19 mouse cellular contexts compared by ENCODE assay signal in genomic region chr8:73161564-73161963, GRCm38 (mm10).
DNase-seq lines count a peak whose midpoint lies in the region; ATAC-seq and TF ChIP-seq lines count a peak whose summit lies in the region.
"Had no signal": no experiment of that assay in that cellular context is flagged by ENCODE, and none has a peak within 500 bp of the region (broad histone marks: within the 10 kb centered on the region; RNA-seq: fewer than 3 reads in every experiment).

No protein-coding gene starts in this region.

- H3K36me3 ChIP-seq in heart, embryonic 14.5 days (ENCODE audit: control insufficient read depth, insufficient read depth, low read length), result no peaks in the 10 kb centered on the region
- H3K36me3 ChIP-seq in midbrain, embryonic 13.5 days, result no peaks in the 10 kb centered on the region
- no peaks in the 10 kb centered on the region for H3K36me3 ChIP-seq in midbrain, embryonic 15.5 days (replicated peaks)
- H3K36me3 ChIP-seq in intestine, postnatal 0 days (ENCODE audit: control insufficient read depth, insufficient read depth), result no peaks in the 10 kb centered on the region; the same call in 1 of the 2 replicates
- H3K36me3 ChIP-seq: embryonic facial prominence, embryonic 12.5 days; forebrain, embryonic 15.5 days; heart, embryonic 13.5 days; hindbrain, embryonic 10.5 days had no signal

- no peaks in the 10 kb centered on the region for H3K27me3 ChIP-seq in heart, embryonic 14.5 days (ENCODE audit: control insufficient read depth, insufficient read depth, low read length)
- no peaks in the 10 kb centered on the region for H3K27me3 ChIP-seq in midbrain, embryonic 13.5 days
- no peaks in the 10 kb centered on the region for H3K27me3 ChIP-seq in midbrain, embryonic 15.5 days (replicated peaks)
- H3K27me3 ChIP-seq in intestine, postnatal 0 days (replicated peaks; ENCODE audit: control insufficient read depth, insufficient read depth, low read length), result no peaks in the 10 kb centered on the region
- H3K27me3 ChIP-seq: embryonic facial prominence, embryonic 12.5 days; forebrain, embryonic 15.5 days; heart, embryonic 13.5 days; Patski had no signal

- 0 out of 2 replicates have a peak overlapping the region, but pooled peaks have one; percentile 27 for H3K9ac ChIP-seq in heart, embryonic 14.5 days (ENCODE audit: low read length)
- H3K9ac ChIP-seq in midbrain, embryonic 13.5 days (replicated peaks), result no peak overlapping the region
- H3K9ac ChIP-seq in midbrain, embryonic 15.5 days, result no peak overlapping the region
- no peak overlapping the region for H3K9ac ChIP-seq in intestine, postnatal 0 days (ENCODE audit: low read depth, low read length)
- H3K9ac ChIP-seq: embryonic facial prominence, embryonic 12.5 days; forebrain, embryonic 15.5 days; heart, embryonic 13.5 days; hindbrain, embryonic 14.5 days had no signal

- no peak for DNase-seq in heart, postnatal 36 days
- DNase-seq in cerebellum, postnatal 10 days, result no peak
- DNase-seq: adrenal gland, adult 2 months; cerebellum, adult 18-20 months; cerebellum, adult 9-11 months; gastrocnemius, postnatal 14 days had no signal

- ATAC-seq in heart, embryonic 14.5 days (ENCODE audit: insufficient number of reproducible peaks, insufficient read depth, low FRiP score, low read depth), result no peak
- ATAC-seq in midbrain, embryonic 13.5 days, result peak; percentile 14; the same call in 1 of the 2 replicates
- ATAC-seq in midbrain, embryonic 15.5 days (replicated peaks), result no peak
- peak; percentile 50 for ATAC-seq in granulocyte monocyte progenitor cell, adult 5-6 weeks (replicated peaks; ENCODE audit: poor library complexity, severe bottlenecking)
- ATAC-seq in intestine, postnatal 0 days, result no peak
- ATAC-seq: activated CD4-positive, CD25-positive, alpha-beta regulatory T cell, adult 4 months had no signal

- intact Hi-C loops in heart, postnatal 36 days (cut with DNase I), result no loop called here

- H3K4me2 ChIP-seq in heart, embryonic 14.5 days (ENCODE audit: low read length), result no peak overlapping the region
- H3K4me2 ChIP-seq in midbrain, embryonic 13.5 days (replicated peaks), result no peak overlapping the region
- no peak overlapping the region for H3K4me2 ChIP-seq in midbrain, embryonic 15.5 days
- H3K4me2 ChIP-seq in intestine, postnatal 0 days (replicated peaks; ENCODE audit: low read depth), result no peak overlapping the region
- H3K4me2 ChIP-seq: embryonic facial prominence, embryonic 12.5 days; forebrain, embryonic 15.5 days; heart, embryonic 13.5 days; hindbrain, embryonic 14.5 days had no signal

- WGBS in heart, embryonic 14.5 days, result 51% methylated on average over 1 of the region's 1 CpGs
- 90% methylated on average over 1 of the region's 1 CpGs for WGBS in midbrain, embryonic 13.5 days
- WGBS in midbrain, embryonic 15.5 days, result 84% methylated on average over 1 of the region's 1 CpGs
- WGBS in olfactory bulb, adult 2 months, result 60% methylated on average over 1 of the region's 1 CpGs
- WGBS in intestine, postnatal 0 days, result 61% methylated on average over 1 of the region's 1 CpGs

- no peak for TF ChIP-seq POLR2A in olfactory bulb, adult 2 months (IDR thresholded peaks at IDR 0.05; ENCODE audit: insufficient read depth, low read depth, low read length)

- no peaks in the 10 kb centered on the region for H3K9me3 ChIP-seq in heart, embryonic 14.5 days (ENCODE audit: control insufficient read depth, low read length)
- H3K9me3 ChIP-seq in midbrain, embryonic 13.5 days, result no peaks in the 10 kb centered on the region
- H3K9me3 ChIP-seq in midbrain, embryonic 15.5 days, result no peaks in the 10 kb centered on the region
- no peaks in the 10 kb centered on the region for H3K9me3 ChIP-seq in intestine, postnatal 0 days (ENCODE audit: control insufficient read depth)
- H3K9me3 ChIP-seq: embryonic facial prominence, embryonic 12.5 days; forebrain, embryonic 15.5 days; heart, embryonic 13.5 days; hindbrain, embryonic 10.5 days had no signal

- TF ChIP-seq CTCF in olfactory bulb, adult 2 months (IDR thresholded peaks at IDR 0.05; ENCODE audit: insufficient read depth, low read depth, low read length), result no peak
- no peak for TF ChIP-seq CTCF in intestine, postnatal 0 days (IDR thresholded peaks at IDR 0.05; ENCODE audit: low read depth)

- no peak overlapping the region for H3K27ac ChIP-seq in heart, embryonic 14.5 days (replicated peaks in 1 of 2; ENCODE audit: control insufficient read depth in 1 of 2, insufficient read depth in 1 of 2, low read depth in 2 of 2, low read length in 2 of 2)
- H3K27ac ChIP-seq in midbrain, embryonic 13.5 days, result no peak overlapping the region
- no peak overlapping the region for H3K27ac ChIP-seq in midbrain, embryonic 15.5 days
- 0 out of 2 replicates have a peak overlapping the region, but pooled peaks have one; percentile 34 for H3K27ac ChIP-seq in olfactory bulb, adult 2 months (ENCODE audit: insufficient read depth, low read depth, low read length)
- no peak overlapping the region for H3K27ac ChIP-seq in intestine, postnatal 0 days (ENCODE audit: low read depth, low read length)
- H3K27ac ChIP-seq: embryonic facial prominence, embryonic 12.5 days; forebrain, embryonic 15.5 days; heart, embryonic 13.5 days; hindbrain, embryonic 10.5 days; hindbrain, embryonic 14.5 days had no signal

- peaks cover 7 to 11% of the 10 kb centered on the region in 2 experiments; a peak in 3 of 4 replicates for H3K4me1 ChIP-seq in heart, embryonic 14.5 days (ENCODE audit: control insufficient read depth in 2 of 2, insufficient read depth in 2 of 2, low read length in 2 of 2)
- no peaks in the 10 kb centered on the region for H3K4me1 ChIP-seq in midbrain, embryonic 13.5 days (replicated peaks)
- H3K4me1 ChIP-seq in midbrain, embryonic 15.5 days, result no peaks in the 10 kb centered on the region
- H3K4me1 ChIP-seq in olfactory bulb, adult 2 months (ENCODE audit: control insufficient read depth, insufficient read depth, low read length), result peaks cover 6% of the 10 kb centered on the region
- H3K4me1 ChIP-seq in intestine, postnatal 0 days (replicated peaks; ENCODE audit: control insufficient read depth, insufficient read depth, low read length), result no peaks in the 10 kb centered on the region
- H3K4me1 ChIP-seq: embryonic facial prominence, embryonic 12.5 days; forebrain, embryonic 15.5 days; hindbrain, embryonic 10.5 days had no signal

- no peak overlapping the region for H3K4me3 ChIP-seq in heart, embryonic 14.5 days (ENCODE audit: control insufficient read depth in 1 of 2, insufficient read depth in 1 of 2, low read depth in 1 of 2, low read length in 2 of 2)
- H3K4me3 ChIP-seq in midbrain, embryonic 13.5 days (replicated peaks), result no peak overlapping the region
- no peak overlapping the region for H3K4me3 ChIP-seq in midbrain, embryonic 15.5 days
- no peak overlapping the region for H3K4me3 ChIP-seq in olfactory bulb, adult 2 months (ENCODE audit: insufficient read depth, low read depth, low read length)
- H3K4me3 ChIP-seq in intestine, postnatal 0 days (ENCODE audit: low read depth, low read length), result no peak overlapping the region
- H3K4me3 ChIP-seq: embryonic facial prominence, embryonic 12.5 days; forebrain, embryonic 15.5 days; heart, embryonic 13.5 days; hindbrain, embryonic 10.5 days had no signal

Comparison
In these comparisons a context has a peak if more than half of its experiments do, and no peak if none do; other contexts are left out.
1. ATAC-seq: peak in midbrain, embryonic 13.5 days (single experiment) and granulocyte monocyte progenitor cell, adult 5-6 weeks (single experiment); none in heart, embryonic 14.5 days (single experiment), midbrain, embryonic 15.5 days (single experiment) and intestine, postnatal 0 days (single experiment).